Mouse (Mus musculus) urinary bladder, postnatal 36 days (tissue): ENCODE data around the gene Zdbf2.
"Not testable (repeated sequence)": the region's sequence is repeated elsewhere in the genome, so short reads cannot be mapped to it uniquely, and the experiment has no call there.

Experiments used
- DNase-seq, 2 experiments: peaks; one replicate each; pipeline ENCODE4 v3.0.0; 2022; ENCODE audit warnings: low spot score in 2 of 2, mixed read lengths in 1 of 2

Gene Zdbf2

GRCm38 (mm10) chr1:63263671-63264070 is 9.4 kb upstream of the Zdbf2 start:
- no peak for DNase-seq

- no peak for DNase-seq
These were observed 7.6 kb upstream of the Zdbf2 start for GRCm38 (mm10) chr1:63265461-63265860.

- DNase-seq, result no peak
These were observed 6.9 kb upstream of the Zdbf2 start for GRCm38 (mm10) chr1:63266121-63266520.

GRCm38 (mm10) chr1:63266716-63267115 is 6.3 kb upstream of the Zdbf2 start:
- DNase-seq, result no peak

GRCm38 (mm10) chr1:63272125-63272675 is 865 bp upstream of the Zdbf2 start:
- DNase-seq, result no peak

GRCm38 (mm10) chr1:63273339-63273951 is 380 bp downstream of the Zdbf2 start:
- DNase-seq, result no peak

- DNase-seq, result no peak
These were observed 1.1 kb downstream of the Zdbf2 start for GRCm38 (mm10) chr1:63274046-63274730.

GRCm38 (mm10) chr1:63278106-63278505 is 5.0 kb downstream of the Zdbf2 start:
- no peak for DNase-seq

- no peak for DNase-seq
These were observed 20.9 kb downstream of the Zdbf2 start for GRCm38 (mm10) chr1:63293965-63294364.

GRCm38 (mm10) chr1:63309661-63310060 is 36.6 kb downstream of the Zdbf2 start:
- DNase-seq, result no peak

- not testable (repeated sequence) for DNase-seq
These were observed 50.6 kb downstream of the Zdbf2 start for GRCm38 (mm10) chr1:63323565-63324132.
